Mouse (Mus musculus) bone marrow macrophage, adult 2 months (primary cell): ENCODE data around the gene Styk1.

ENCODE experiments used
- CTCF ChIP-seq: IDR thresholded peaks from 2 replicates; pipeline ENCODE4 v1.5.1; 2012; ENCODE audit warnings: low read depth, mild to moderate bottlenecking, low read length, moderate library complexity
- POLR2A ChIP-seq: IDR thresholded peaks from 2 replicates; pipeline ENCODE4 v1.6.1; 2012; ENCODE audit warnings: mild to moderate bottlenecking, low read depth, low read length, borderline replicate concordance

DNA sequence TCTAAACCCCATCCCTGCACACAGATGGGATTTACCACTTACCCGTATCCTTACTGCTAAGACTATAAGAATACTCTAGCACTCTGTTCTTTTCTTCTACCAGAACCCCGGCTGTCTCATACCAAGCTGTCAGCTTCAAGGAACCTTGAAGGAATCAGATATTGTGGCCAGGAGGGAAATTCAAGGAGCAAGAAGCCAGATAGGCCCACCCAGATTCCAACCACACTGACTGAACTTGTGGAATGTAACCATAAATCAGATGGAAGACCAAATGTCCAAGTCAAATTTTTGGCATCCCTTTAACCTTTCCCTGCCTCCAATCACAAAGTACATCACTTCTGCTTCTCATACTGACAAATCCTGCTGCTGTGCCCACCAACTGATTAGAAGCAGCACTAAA lies 6.4 kb downstream of the Styk1 start:
- no peak for TF ChIP-seq CTCF
- TF ChIP-seq POLR2A = no peak
